Mouse (Mus musculus) layer of hippocampus, adult 8-10 months (tissue): Measurements from ENCODE around the gene Zfp408. TPM values are rescaled to one million over a fixed set of nuclear protein-coding genes. Genes with fewer than 3 reads are reported as not detected.

Experiments used
- DNase-seq, 2 experiments: peaks; one replicate each; pipeline ENCODE4 v3.0.0; 2022; ENCODE audit warnings: low spot score in 2 of 2
- total RNA-seq, 4 experiments: library from RNA; stranded (reverse); gene quantifications; 2 replicates each; pipeline ENCODE4 v1.2.4; 2022

The Zfp408 gene
- 10 to 100 TPM; 11.2 to 15.0 (median 11.8) TPM for total RNA-seq

DNA sequence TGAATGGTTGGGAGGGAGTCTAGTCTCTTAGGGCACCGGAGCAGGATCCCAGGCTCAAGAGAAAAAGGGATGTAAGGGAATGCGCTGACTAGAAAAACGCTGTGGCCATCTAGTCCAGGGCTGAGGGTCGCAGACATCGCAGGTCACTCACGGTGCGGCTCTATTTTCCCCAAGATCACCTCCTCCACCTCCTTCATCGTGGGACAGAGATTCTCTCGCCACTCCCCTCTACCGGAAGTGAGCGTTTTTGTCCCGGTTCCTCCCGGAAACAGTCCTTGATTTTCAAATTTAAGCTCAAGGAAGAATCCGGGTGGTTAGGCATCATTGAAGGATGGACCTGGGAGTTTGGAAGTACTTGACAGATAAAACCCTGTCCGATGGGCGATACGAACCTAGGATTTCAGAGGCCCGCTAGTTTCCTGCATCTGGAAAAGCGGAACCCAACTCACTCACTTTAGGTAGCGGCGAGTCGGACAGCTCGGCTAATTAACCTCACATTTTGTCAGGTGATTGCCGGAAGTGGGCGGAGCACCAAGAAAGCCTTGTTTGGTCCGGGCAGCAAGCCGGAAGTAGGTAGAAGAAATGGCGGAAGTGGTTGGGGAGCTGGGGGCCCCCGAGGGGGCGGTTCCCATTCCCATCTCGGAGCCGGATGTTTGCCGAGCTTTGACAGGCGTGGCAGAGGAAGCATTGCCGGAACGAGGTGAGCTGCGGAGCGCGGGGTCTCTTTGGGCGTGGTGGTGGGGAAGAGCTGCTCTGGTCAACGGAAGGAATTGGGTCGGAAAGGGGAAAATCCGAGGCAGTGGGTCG is at the start of gene Zfp408, which contains the start of gene Arhgap1:
Zfp408 (minus strand) TSS at position 239 of the 807 bp plus-strand sequence.
Arhgap1 (plus strand) TSS at position 308 of the 807 bp plus-strand sequence.
- peak; percentile 95 to 98 for DNase-seq

DNA sequence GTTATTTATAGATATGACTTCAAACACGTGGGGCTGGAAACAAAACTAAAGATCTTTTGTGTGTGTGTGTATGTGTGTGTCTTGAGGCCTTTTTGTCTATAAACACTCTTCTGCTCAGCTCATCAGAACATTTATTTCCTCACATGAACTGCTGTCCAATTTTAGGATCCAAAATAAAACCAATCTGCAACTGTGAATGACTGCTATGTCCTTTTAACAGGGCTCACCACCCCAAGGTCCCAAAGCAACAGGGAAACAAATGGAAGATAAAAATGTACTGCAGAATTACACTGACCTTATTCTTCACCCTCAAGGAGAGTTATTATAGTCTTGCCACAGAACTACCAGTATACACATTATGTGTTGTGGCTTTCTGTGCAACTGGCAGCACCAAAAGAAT is 49.6 kb upstream of the Zfp408 start:
- DNase-seq, result no peak

DNA sequence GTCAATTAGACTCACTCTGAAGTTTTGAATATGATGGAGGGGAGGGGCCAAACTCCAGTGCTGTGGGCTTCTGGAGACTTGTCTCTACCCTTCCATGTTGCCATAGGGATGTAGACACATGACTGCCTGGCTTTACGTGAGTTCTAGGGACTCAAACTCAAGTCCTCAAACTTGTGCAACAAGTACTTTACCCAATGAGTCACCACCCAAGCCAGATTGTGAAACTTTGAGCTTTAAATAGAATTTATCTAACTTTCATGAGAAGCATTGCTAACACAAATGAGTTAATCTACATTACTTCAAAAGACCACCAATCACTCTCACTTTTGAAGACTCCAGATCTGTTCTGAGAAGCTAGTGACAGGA is 46.6 kb upstream of the Zfp408 start:
- no peak for DNase-seq

DNA sequence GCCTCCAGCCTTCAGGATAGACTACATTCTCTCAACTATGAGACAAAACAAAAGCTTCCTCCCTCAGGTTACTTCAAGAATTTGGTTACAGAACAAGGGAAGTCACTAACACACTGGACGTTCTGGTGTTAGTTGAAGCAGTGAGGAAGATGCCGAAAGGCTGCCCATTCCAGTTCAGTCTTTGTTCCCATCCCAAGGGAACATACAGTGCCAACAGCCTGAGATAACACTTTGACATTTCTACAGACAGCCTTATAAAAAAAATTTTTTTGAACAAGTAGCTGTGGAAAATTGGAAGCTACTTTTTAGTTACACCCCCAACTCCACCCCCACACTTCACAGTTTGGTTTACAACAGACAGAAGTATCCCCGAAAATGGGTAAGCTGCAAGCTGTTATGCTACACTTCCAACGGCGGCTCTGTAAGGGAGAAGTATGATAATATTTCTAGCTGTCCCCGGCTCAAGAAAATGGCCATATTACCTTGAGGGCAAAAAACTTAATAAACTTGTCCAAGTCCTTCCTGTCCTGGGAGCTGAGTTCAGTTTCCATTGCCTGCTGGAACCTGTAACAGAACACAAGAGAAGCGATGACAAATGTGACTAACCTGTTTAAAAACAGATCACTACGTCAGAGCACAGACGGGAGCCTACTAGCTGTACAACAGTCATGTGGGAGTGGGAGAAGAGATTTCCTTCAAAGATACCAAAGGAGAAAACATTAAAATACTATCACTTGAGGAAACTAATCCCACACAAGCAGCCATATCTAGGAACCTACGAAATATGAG is 46.0 kb upstream of the Zfp408 start:
- DNase-seq, result peak; percentile 43 to 48

DNA sequence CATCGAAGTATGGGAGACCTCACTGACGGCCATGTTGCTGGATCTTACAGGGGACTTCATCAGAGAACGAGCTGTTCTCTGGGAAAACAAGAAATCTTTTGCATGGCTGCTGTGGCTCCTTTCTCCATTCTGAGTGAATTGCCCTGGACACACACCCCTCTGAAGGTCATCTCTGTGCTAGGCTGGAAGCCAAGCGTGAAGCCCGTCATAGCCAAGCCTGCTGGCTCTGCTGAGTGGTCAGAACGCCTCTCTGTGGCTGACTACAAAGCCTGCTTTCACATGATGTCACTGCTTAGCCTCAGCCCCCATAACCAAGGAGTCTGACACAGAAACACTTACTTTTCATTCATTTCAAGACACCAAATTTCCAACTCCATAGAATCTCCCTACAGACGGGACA is 39.9 kb upstream of the Zfp408 start:
- DNase-seq, result peak; percentile 54 to 73

DNA sequence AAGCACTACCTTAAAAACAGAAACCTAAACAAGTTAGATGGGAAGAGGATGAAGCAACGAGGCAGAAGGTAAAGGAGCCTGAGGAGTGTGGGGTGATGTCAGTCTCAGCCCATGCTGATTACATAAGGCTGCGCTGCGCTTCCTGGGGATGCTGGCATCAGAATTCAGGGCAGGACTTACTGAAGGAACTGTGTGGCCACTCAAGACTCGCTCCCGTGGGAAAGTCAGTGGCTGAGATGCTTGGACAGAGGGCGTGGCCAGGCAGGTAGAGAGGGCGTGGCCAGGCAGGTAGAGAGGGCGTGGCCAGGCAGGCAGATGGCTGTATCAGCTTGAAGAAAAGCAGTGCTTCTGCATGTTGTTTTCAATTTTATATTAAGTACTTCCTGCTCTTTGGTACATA is 34.3 kb upstream of the Zfp408 start:
- DNase-seq, result no peak

DNA sequence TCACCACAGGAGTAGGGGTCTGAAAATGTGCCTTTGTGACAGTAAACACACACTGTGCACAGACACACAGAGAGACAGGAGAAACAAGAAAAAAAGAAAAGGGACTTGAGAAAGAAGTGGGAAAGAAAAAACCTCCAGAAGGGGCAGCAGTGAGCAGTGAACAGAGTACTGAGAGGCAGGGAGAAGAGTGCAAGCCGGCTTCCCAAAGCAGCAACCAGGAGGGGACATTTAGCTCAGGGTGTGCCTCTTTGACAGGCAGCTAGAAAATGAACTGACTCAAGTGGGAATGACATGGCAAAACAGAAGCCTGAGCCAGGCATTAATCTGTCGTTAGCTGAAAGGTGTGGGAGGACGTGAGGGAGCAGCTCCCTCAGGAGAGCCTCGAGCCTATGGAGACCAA is 33.3 kb upstream of the Zfp408 start:
- peak in 1 of 2 experiments; percentile 42 for DNase-seq

DNA sequence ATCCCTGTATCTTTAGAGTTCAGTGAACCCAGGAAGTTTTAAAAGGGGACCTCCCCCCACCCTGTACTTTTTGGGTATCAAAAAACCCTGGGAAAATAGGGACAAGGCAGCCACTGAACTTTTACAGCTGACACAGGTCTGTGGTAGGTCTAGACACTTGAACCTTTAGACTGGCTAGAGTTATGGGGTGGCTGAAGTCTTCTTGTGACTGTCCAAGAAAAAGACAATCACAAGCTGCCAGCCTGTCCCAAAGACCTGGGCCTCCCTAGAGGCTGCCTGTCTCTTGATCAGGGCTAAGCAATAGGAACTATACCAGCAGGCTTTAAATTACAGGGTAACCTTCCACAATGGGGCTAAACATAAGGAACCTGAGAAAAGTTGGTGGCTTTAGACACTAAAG is 27.4 kb upstream of the Zfp408 start:
- DNase-seq, result no peak

DNA sequence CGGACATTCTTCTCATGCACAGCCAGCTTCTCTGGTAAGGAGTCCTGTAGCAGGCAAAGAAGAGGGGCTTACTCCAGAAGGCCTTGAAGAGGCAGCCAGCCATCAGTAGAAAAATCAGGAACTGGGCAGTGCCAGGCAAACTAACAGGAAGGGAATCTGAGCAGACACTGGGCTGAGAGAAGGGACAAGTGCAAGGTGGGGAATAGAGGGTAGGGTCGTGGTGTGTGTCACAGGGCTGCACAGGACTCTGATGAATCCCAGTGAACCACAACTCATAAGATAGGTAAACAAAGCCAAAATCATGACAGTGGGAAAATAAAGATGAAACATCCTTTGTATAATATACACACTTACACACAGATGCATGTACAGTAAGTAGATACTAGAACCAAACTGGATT is 26.8 kb upstream of the Zfp408 start:
- DNase-seq, result no peak

DNA sequence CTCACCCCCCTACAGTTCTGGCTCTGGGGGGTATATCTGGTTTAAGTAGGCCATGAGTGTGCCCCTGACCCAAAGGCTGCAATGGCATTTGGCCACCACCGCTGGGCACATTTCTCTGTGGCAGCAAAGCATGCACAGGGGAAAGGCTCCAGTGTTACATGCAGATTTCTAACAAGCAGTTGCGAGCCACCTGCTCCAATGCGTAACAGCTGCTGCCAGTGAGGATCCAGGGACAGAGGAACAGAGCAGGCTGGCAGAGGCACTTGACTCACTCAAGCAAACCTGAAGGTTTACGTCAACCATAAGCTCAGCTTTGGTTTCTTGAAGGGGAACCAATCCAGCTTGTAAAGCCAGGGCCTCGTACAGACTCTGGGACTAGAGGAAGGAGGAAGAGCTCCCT is 25.3 kb upstream of the Zfp408 start:
- DNase-seq, result peak; percentile 59 to 77

DNA sequence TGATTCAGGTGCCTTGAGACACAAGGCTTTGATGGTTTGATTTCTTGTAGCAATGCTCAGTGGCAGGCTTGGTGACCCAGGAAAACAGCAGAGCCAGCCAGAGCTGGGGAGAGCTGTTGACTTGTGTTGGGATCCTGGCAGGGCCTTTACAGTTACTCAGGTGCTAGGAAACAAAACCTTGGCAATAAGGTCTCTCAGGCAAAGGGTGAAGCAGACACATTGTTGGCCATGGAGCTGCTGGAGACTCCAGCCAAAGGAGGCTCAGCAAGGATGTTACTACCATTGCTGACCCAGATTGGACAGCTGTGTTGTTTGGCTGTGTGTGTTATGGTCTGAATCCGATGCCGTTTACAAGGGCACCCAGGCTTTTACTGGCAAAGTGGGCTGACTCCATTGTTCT is 24.0 kb upstream of the Zfp408 start:
- no peak for DNase-seq

DNA sequence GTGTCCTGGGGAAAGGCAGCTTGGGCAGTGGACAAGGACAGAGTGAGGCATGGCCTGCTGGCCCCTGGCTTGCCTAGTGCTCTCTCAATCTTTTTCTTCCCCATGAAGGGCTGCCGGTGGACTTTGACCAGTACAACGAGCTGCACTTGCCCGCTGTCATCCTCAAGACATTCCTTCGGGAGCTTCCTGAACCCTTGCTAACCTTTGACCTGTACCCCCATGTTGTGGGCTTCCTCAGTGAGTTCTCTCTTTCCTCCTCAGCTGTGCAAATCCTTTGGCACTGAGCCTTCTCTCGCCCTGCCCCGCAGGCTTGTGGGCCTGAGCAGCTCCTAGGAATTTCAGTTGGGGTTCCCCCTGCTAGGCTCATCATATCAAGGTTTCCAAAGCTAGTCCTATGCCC is 20.4 kb upstream of the Zfp408 start:
- no peak for DNase-seq

DNA sequence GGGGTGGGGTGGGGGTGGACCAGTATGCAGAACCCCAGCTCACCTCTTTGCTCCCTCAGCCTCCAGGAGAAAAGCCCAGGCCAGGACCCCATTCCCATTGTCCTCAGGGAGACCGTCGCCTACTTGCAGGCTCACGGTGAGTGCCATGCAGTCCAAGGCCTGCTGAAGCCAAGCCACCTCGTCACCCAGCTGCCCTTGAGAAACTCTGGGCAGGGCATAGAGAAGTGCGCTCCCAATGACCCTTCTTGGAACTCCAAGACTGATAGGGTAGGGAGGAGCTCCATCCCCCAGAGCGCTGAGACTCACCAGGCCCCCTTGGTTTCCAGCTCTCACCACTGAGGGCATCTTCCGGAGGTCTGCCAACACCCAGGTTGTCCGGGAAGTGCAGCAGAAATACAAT is 19.7 kb upstream of the Zfp408 start:
- no peak for DNase-seq

DNA sequence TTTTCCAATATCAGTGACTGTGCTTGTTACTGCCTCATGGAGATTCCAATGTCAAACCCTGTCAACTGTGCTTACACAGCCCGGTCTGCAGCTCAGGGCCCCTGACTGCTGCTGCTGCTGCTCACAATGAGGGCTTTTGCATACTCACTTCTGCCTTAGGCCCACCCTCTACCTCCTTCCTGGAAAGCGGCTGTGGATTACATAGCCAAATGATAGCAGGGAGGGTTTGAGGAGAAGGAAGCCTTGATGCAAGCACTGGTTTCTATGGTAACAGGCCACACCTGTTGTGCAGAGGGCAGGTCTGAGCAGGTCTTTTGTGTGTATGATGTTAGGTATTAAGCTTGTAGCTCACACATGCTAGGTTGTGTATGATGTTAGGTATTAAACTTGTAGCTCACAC is 18.2 kb upstream of the Zfp408 start:
- no peak for DNase-seq

DNA sequence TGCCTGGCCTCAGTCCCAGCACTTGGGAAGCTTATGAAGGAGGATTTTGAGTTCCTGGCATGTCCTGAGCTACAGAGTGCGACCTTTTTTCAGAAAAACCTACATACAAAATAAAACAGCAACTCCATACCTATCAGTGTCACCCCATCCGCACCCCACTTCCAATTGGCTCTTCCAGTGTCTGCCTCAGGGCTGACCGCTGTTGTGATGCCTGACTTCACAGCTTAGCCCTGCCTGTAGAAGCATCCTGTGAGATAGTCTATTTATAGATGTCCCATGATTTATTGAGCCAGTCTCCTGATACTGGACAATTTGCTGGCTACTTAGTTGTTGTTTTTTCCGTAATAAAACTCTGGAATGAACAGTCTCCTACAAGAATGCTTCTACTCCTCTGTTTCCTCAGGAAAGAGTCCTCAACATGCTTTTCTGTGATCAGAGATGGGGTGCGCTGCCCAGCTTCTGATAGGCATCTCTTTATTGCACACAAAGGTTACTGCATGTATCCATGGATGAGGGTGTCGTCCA is 16.9 kb upstream of the Zfp408 start:
- no peak for DNase-seq

DNA sequence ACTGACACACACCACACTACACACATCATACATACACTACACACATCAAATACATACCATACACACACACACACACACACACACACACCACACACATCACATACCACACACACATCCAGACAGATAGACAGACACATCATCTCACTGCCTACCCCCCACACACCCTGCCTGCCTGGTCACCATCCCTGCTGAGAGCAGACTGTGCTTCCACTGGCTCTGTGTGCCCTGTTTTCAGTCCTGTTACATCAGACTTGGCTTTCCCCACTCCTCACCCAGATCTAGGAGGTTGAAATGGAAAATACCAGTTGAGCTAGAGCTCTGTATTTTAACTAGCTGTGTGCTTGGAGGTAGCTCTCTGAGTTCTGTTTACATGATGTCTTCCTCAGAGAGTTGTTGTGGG is 15.2 kb upstream of the Zfp408 start:
- DNase-seq, result no peak

DNA sequence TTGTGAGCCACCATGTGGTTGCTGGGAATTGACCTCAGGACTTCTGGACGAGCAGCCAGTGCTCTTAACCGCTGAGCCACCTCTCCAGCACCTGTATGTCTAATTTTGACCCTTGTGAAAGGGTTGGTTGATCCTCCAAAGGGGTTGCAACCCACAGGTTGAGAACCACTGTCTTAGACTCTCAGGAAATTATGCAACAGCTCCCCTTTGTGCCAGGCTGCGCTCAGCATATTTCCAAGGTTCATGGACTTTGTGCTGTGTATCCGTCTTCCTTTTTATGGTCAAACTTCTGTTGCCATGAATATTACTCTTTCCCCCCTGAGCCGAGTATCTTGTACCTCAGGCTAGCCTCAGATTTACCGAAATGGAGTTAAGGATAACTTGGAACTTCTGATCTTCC is 11.4 kb upstream of the Zfp408 start:
- DNase-seq, result no peak

DNA sequence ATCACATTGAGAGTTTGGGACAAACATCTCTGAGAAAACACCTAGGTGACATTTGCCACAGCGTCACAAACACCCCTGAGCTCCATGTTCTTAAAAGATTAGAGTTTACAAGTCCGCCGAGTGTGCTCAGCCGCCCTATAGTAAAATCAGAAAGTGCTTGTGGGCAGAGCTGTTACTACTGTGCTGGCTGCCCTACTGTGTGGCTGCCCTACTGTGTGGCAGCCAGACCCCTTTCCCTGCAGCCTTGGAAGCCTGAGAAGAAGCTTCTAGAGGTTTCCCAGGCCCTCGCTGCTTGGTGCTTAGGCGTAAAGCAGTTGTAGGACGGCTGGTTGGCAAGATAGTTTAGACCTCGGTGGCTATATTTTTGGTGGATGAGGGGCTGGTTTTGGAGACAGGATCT is 10.1 kb upstream of the Zfp408 start:
- DNase-seq, result no peak

DNA sequence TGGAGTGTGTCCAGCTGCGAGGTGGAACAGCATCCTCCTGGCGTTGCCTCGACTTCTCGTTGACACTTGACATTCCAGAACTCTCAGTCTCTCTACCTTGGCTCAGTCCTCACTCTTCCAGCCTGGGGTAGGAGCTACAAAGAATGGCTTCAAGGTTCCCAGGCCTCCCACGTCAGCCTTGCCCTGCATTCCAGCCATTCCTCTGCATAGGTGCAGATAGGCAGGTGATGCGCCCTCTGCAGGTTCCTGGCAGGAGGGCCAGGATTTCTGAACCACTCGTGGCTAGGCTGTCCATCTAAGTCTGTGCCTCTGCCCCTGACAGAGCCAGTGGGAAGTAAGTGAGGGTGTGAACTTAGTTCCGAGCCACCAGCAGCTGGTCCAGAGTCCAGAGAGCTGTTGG is 7.2 kb upstream of the Zfp408 start:
- DNase-seq, result no peak

DNA sequence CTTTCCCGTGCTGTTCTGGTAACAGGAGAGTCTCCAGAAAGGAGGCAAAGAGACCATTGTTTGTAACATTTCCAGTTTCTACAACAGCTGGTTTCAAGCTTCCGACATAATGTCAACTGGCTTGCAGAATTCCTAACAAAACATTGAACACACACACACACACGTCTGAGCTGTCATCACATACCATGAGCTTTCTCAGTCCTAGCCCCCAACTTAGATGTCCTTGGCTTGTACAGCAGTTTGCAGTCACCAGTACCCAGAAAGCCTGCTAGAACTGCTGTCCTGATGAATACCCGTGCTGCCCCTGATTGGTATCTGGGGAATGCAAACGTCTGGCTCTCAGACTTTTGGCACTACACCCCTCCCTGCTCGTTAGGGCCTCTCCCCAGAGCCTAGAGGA is 6.2 kb upstream of the Zfp408 start:
- no peak for DNase-seq

DNA sequence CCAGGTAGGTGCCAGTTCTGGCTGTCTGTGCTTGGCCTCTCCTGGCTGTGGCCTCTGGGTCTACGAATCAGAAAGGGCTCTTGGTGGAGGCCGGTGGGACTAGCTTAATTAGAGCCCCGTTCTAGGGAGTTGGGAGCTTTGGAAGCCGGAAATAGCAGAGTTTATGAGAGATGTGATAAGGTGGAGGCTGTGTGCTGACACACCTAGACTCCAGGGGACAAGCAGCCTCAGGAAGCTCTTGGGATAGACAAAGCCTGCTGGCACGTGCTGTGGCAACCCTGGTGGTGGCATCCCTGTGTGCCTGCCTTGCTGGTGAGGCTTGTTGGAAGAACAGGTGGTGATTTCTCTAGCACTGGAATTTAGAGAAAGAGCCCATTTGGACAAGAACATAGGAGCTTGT is 5.8 kb upstream of the Zfp408 start:
- DNase-seq, result no peak

DNA sequence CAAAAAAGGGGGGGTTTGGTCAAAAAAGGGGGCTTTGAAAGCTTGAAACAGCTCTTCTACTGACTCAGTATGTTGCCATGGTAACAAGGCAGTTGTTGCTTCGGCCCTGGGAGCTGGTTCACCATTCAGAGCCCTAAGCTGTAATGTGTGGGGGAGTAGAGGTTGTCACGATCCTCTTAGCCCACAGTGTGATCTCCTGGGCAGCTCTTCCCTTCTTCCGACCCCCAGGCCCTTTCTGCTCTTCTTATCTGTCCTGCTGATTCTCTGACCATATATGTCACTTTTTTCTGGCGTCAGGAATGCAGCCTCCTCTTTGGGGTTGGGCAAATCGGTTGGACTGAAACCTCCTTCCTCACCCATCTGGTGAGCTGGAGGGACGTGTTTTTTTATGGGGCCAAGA is 3.3 kb upstream of the Zfp408 start:
- DNase-seq, result no peak
